Mouse (Mus musculus): ENCODE data around the gene Gm36028.
A peak's percentile ranks its signal among the peaks of the same experiment; 100 is the strongest.

Gene Gm36028

DNA sequence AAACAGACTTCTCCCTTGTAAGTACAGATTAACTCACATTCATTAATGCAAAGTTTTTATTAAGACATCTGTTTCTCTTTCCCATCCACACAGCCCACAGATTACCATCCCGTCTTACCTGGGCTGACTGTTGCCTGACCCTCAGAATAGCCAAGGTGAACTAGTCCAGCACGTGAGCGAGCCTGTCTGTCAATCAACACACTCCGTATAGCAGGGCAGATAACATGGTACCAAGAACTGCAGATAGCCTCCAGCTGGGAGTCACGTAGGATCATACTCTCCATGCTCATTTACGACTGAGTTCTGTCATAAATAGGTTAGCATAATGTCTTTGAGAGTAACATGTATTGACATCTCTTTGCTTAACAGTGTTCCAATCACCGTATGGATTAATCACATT, at the start of gene Gm36028:
TSS of gene Gm36028 (minus strand) at position 118 of the 400 bp plus-strand sequence.
- DNase-seq (ENCODE audit: low spot score) = no peak

- no peak for DNase-seq (ENCODE audit: low spot score)
These were observed 45.5 kb upstream of the Gm36028 start for GRCm38 (mm10) chr16:37906456-37906855.

GRCm38 (mm10) chr16:37901318-37901717, 40.4 kb upstream of the Gm36028 start:
- no peak for DNase-seq (ENCODE audit: low spot score)

DNA sequence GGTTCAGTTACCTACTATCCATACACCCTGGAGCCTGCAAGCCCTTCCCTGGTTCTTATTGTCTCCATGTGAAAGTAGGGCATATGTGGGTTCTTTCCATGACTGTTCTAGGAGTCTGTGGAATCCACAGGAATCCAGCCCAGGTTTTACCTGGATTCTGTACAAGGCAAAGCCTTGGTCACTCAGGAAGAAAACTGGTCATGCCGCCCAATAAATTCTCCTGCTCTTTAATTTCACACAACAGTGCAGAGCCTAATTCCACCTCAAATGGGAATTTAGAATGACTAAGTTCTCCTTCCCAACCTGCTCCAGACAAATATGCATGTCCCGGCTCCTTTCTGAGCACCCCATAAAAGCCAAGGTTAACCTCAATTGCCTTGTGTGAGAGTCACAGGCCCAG, 38.4 kb upstream of the Gm36028 start:
- no peak for DNase-seq (ENCODE audit: low spot score)

DNA sequence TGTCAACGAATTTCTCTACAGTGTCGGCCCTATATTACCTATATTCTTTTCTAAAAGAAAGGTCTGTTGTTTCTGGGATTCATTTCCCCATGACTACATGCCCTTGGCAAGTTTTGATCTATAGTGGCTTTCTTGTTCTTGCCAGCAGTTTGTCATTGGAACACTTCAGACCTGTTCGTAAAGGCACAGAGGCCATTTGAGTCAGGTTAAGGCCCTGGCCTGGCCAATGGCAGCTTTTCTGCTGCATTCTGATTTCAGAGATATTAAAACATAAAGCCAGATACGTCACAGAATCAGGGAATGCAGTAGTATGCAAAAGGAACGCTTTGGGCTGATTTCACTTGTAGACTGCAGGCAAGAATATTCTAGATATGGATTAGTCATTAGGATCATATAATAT, 37.8 kb upstream of the Gm36028 start:
- no peak for DNase-seq (ENCODE audit: low spot score)

GRCm38 (mm10) chr16:37893942-37894341, 33.0 kb upstream of the Gm36028 start:
- no peak for DNase-seq (ENCODE audit: low spot score)

- no peak for DNase-seq (ENCODE audit: low spot score)
These were observed 32.4 kb upstream of the Gm36028 start for GRCm38 (mm10) chr16:37893381-37893780.

DNA sequence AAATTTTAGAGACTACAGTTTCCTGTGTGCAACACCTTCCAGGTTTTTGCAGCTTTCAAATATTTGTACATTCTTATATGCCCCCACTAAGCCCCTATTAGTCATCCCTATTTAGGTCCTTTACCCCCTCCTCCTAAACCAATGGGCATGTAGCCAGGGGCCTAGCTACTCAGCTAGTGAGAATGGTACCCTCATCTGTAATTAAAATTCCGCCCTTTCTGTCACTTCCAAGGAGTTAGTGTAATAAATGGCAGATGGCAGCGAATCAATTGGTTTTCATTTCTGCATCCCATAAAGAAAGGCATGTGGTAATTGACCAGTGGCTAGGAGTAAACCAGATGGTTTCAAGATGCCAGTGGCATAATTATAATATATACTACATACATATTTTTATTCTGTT, 31.7 kb upstream of the Gm36028 start:
- no peak for DNase-seq (ENCODE audit: low spot score)

GRCm38 (mm10) chr16:37888986-37889385, 28.0 kb upstream of the Gm36028 start:
- DNase-seq (ENCODE audit: low spot score) = no peak

DNA sequence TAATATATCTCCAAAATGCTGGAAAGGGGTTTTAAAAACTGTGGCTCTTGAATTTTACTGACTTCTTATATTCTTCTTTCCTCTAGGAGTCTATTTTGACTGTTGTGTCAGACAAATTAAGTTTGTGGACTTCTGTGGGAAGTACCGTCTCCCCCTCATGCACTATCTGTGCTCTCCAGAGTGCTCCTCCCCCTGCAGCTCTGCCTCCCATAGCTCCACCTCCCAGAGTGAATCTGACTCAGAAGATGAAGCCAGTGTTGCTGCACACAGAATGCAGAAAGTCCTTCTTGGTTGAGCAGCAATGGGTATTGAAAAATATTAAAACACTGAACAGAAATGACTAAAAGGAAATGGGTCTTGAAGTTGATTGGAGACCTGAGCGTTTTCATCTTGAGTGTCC, 20.2 kb upstream of the Gm36028 start:
- DNase-seq (ENCODE audit: low spot score) = no peak

GRCm38 (mm10) chr16:37879750-37880419, 18.9 kb upstream of the Gm36028 start:
- no peak for DNase-seq (ENCODE audit: low spot score)

- no peak for DNase-seq (ENCODE audit: low spot score)
These were observed 18.1 kb upstream of the Gm36028 start for GRCm38 (mm10) chr16:37878951-37879505.

DNA sequence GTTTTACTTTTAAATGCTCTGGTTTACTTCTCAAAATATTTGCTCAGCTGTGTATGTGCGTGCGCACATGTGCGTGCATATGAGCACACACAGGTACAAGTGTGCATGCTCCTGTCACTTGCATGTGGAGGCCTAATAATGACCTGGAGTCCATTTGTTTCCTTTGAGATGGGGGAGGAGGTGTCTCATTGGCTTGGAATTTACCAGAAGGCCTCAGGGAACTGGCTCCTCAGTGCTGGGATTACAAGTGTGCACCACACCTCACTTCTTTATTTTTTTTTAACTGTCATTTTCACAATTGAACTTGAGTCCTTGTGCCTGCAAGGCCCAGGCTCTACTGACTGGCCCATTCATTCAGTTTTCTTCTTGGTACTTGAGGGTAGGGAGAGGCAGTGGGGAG, 16.5 kb upstream of the Gm36028 start:
- no peak for DNase-seq (ENCODE audit: low spot score)

DNA sequence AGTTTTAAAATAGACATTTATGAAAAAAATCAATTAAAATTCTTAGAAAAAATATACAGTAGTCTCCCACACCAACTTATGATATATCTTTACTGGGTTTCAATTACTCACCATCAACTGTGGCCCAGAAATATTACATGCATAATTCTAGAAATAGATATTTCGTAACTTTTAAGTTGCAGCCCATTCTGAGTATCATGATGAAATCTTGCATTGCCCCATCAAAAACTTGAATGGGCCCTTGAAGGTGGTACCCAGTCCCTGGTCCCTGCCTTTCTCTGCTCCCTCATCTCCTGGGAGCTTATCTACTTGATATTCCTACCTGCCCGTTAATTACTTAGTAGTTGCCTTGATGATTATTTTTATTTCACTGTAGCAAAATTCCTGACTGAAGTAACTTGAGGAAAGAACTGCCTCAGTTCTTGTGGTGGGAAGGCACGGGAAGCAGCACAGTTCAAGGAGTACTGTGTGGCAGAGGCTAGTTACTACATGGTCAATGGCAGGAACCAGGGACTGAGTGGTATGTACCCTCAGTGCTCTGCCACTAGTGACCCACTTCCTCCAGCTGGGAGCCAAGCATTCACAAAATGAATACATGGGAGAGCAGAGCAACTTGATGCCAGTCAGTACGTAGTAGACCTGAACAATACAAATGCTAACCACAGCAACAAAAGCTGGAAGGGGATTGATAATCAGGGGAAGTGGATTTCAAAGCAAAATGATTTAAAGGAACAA, 13.7 kb upstream of the Gm36028 start:
- DNase-seq (ENCODE audit: low spot score) = no peak

DNA sequence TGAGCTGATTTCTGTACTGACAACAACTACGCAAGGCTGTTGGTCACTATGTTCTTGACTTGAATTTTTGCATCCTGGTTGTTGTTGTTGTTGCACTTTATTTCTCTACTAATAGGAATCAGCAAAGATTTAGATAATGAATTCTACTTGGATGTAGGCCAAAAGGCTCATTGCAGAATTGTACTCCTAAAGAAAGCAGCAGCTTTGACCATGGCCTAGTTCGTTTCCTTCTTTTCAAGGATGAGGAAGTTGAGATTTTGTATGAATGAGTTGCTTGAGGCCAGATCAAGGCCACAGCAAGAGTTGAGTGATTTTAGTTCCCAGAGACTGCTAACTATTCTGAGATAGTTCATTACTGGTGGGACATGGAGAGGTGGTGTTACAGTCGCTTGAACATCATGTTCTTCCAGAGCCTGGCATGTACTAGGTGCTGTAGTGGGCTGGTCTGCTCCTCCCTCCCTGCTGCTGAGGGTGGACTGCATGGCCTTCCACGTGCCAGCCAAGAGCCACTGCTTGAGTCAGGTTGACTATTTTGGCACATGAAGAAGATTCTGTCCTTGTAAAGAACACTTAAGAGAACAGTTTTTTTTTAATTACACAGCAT, 10.3 kb upstream of the Gm36028 start:
- no peak for DNase-seq (ENCODE audit: low spot score)

- DNase-seq (ENCODE audit: low spot score) = no peak
These were observed 8.7 kb upstream of the Gm36028 start for GRCm38 (mm10) chr16:37869470-37870231.

- peak; percentile 13 for DNase-seq (ENCODE audit: low spot score)
These were observed 7.8 kb upstream of the Gm36028 start for GRCm38 (mm10) chr16:37868506-37869469.

- DNase-seq (ENCODE audit: low spot score) = peak; percentile 81
These were observed 7.0 kb upstream of the Gm36028 start, which contains the start of gene Lrrc58 for GRCm38 (mm10) chr16:37867791-37868505. Lrrc58 (plus strand) TSS chr16:37868389.

DNA sequence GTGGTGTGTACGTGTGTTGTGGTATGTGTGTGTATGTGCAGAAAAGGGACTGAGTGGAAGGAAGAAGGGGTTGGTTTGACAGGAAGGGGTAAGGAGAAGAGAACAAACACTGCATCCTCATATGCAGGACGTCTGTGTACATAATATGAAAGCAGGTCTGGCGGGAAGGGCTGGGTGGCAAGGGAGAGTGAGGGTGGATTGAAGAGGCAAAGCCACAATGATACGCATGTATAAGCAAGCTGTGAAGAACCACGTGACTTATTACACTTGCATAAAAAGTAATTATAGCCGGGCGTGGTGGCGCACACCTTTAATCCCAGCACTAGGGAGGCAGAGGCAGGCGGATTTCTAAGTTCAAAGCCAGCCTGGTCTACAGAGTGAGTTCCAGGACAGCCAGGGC, 4.9 kb upstream of the Gm36028 start:
- DNase-seq (ENCODE audit: low spot score) = no peak

DNA sequence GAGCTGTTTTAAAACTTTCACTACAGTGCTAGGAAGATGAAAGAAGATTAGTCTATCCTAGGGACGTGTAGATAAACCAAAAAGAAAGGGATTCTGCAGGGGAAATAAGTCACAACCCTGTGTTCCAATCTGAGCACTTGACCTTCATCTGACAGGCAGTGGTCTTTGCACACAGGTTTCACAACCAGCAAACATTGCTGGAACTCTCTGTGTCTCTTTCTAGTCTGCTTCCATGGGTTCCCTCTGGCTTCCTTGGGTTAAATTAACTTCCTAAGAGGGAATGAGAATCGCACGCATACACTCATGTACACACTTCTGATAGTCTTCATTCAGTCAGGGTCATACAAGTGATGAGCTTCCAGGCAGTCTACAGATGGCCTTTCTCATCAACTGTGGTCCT, 2.9 kb upstream of the Gm36028 start:
- DNase-seq (ENCODE audit: low spot score) = no peak
